17 mouse cellular contexts compared by ENCODE assay signal in the genomic region with DNA sequence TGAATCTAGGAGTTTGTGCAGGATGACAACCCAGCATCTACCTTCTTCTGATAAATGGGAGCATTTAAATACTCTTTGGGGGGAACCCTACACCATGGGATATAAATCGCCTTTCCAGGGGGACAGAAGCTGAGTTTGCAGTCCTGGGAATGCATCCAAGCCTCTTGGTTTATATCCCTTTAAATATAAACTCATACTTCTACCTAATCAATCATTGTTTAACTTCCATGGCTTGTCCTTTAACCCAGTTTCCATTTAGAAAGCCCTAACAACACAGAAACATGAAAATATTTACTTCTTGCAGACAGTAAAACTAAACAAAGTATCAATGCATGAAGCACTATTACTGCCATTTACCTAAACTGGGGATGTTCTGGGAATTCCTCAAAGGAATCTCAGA. TPM values are rescaled to one million over a fixed set of nuclear protein-coding genes. Genes with fewer than 3 reads are reported as not detected.
DNase-seq lines count a peak whose midpoint lies in the region; ATAC-seq and TF ChIP-seq lines count a peak whose summit lies in the region.
"Had no signal": no experiment of that assay in that cellular context is flagged by ENCODE, and none has a peak within 500 bp of the region (broad histone marks: within the 10 kb centered on the region; RNA-seq: fewer than 3 reads in every experiment).

No protein-coding gene starts in this region.

- H3K9me3 ChIP-seq in kidney, embryonic 14.5 days (ENCODE audit: control insufficient read depth, low read length), result no peaks in the 10 kb centered on the region
- H3K9me3 ChIP-seq in lung, embryonic 16.5 days (ENCODE audit: control insufficient read depth, low read length), result no peaks in the 10 kb centered on the region
- H3K9me3 ChIP-seq: embryonic facial prominence, embryonic 13.5 days; forebrain, embryonic 12.5 days; heart, embryonic 10.5 days had no signal

- H3K27me3 ChIP-seq in kidney, embryonic 14.5 days (ENCODE audit: control insufficient read depth, insufficient read depth, low read length), result no peaks in the 10 kb centered on the region
- H3K27me3 ChIP-seq in liver, adult 2 months (ENCODE audit: control insufficient read depth, insufficient read depth, low read length), result no peaks in the 10 kb centered on the region
- no peaks in the 10 kb centered on the region for H3K27me3 ChIP-seq in lung, embryonic 16.5 days (ENCODE audit: control insufficient read depth, insufficient read depth, low read depth, low read length)
- H3K27me3 ChIP-seq: embryonic facial prominence, embryonic 13.5 days; forebrain, embryonic 12.5 days had no signal

- no peak for ATAC-seq in kidney, embryonic 14.5 days (ENCODE audit: low FRiP score, low TSS enrichment)
- ATAC-seq in lung, embryonic 16.5 days (ENCODE audit: low read depth), result no peak
- ATAC-seq: forebrain, embryonic 16.5 days had no signal

- peaks cover 2% of the 10 kb centered on the region; the same call in 1 of the 2 replicates for H3K79me2 ChIP-seq in liver, adult 2 months (ENCODE audit: control insufficient read depth, insufficient read depth, low read length)

- DNase-seq in kidney, adult 9 months, result peak; percentile 73
- DNase-seq in liver, adult 2 months (ENCODE audit: extremely low read depth, low read depth, low spot score), result peak; percentile 67
- no peak for DNase-seq in liver
- DNase-seq in lung, postnatal 10 days, result no peak
- DNase-seq: adrenal gland, postnatal 25 days; cerebellum, adult 18-20 months; cerebellum, adult 9-11 months; cerebellum, postnatal 36 days; gastrocnemius, postnatal 10 days; heart, adult 18-20 months; heart, postnatal 4 days had no signal

- TF ChIP-seq POLR2A in liver, adult 2 months (IDR thresholded peaks at IDR 0.05; ENCODE audit: extremely low read depth, insufficient read depth, low read length), result no peak

- H3K27ac ChIP-seq in kidney, embryonic 14.5 days (ENCODE audit: low read depth, low read length), result no peak overlapping the region
- H3K27ac ChIP-seq in liver, adult 2 months (replicated peaks; ENCODE audit: insufficient read depth, low read depth, low read length), result peak overlapping the region; percentile 49; the same call in 1 of the 2 replicates
- H3K27ac ChIP-seq in lung, embryonic 16.5 days (ENCODE audit: low read length), result peak overlapping the region; percentile 43
- H3K27ac ChIP-seq: embryonic facial prominence, embryonic 13.5 days; forebrain, embryonic 12.5 days; heart, embryonic 10.5 days had no signal

- no peak overlapping the region for H3K4me2 ChIP-seq in kidney, embryonic 14.5 days (replicated peaks; ENCODE audit: low read depth, low read length)
- H3K4me2 ChIP-seq in lung, embryonic 16.5 days (ENCODE audit: low read depth, low read length), result no peak overlapping the region
- H3K4me2 ChIP-seq: embryonic facial prominence, embryonic 13.5 days; forebrain, embryonic 12.5 days had no signal

- no peak overlapping the region for H3K9ac ChIP-seq in kidney, embryonic 14.5 days (ENCODE audit: low read depth, low read length)
- no peak overlapping the region for H3K9ac ChIP-seq in liver, adult 2 months (ENCODE audit: low read depth, low read length)
- no peak overlapping the region for H3K9ac ChIP-seq in lung, embryonic 16.5 days (ENCODE audit: low read length)
- H3K9ac ChIP-seq: embryonic facial prominence, embryonic 13.5 days; forebrain, embryonic 12.5 days had no signal

- 74% methylated on average over 1 of the region's 1 CpGs for WGBS in kidney, embryonic 14.5 days
- 41% methylated on average over 1 of the region's 1 CpGs for WGBS in liver, adult 2 months
- WGBS in lung, embryonic 16.5 days, result 31% methylated on average over 1 of the region's 1 CpGs

- no peak overlapping the region for H3K4me3 ChIP-seq in kidney, embryonic 14.5 days (ENCODE audit: low read length)
- H3K4me3 ChIP-seq in liver, adult 2 months (ENCODE audit: insufficient read depth, low read depth, low read length), result no peak overlapping the region
- no peak overlapping the region for H3K4me3 ChIP-seq in lung, embryonic 16.5 days (ENCODE audit: low read length)
- H3K4me3 ChIP-seq: embryonic facial prominence, embryonic 13.5 days; forebrain, embryonic 12.5 days; heart, embryonic 10.5 days had no signal

- no peaks in the 10 kb centered on the region for H3K4me1 ChIP-seq in kidney, embryonic 14.5 days (ENCODE audit: control insufficient read depth, insufficient read depth, low read length)
- peaks cover 15% of the 10 kb centered on the region for H3K4me1 ChIP-seq in liver, adult 2 months (ENCODE audit: control insufficient read depth, insufficient read depth, low read length)
- H3K4me1 ChIP-seq in lung, embryonic 16.5 days (replicated peaks; ENCODE audit: control insufficient read depth, insufficient read depth, low read length), result peaks cover 4% of the 10 kb centered on the region; the same call in 1 of the 2 replicates
- H3K4me1 ChIP-seq: heart, embryonic 10.5 days had no signal

- TF ChIP-seq CTCF in liver, adult 2 months (IDR thresholded peaks at IDR 0.05; ENCODE audit: low read depth, low read length), result no peak

- H3K36me3 ChIP-seq in kidney, embryonic 14.5 days (ENCODE audit: control insufficient read depth, insufficient read depth, low read length), result no peaks in the 10 kb centered on the region
- H3K36me3 ChIP-seq in liver, adult 2 months (ENCODE audit: control insufficient read depth, insufficient read depth, low read length), result no peaks in the 10 kb centered on the region
- H3K36me3 ChIP-seq in lung, embryonic 16.5 days (ENCODE audit: control insufficient read depth, insufficient read depth, low read length), result no peaks in the 10 kb centered on the region
- H3K36me3 ChIP-seq: embryonic facial prominence, embryonic 13.5 days; forebrain, embryonic 12.5 days; heart, embryonic 10.5 days had no signal

RNA-seq across cellular contexts. Expression of a gene that starts 3.6 kb away (rescaled TPM):
- polyA plus RNA-seq in kidney, embryonic 14.5 days (2014; fragmentation: Nextera tagmentation; extraction: Ambion mirVana), result 66.7 and 73.3 TPM in 2 replicates
- 8.4 and 10.5 TPM in 2 replicates for total RNA-seq in liver, adult 2 months (2014; rRNA removed)
- polyA plus RNA-seq in liver, adult 2 months (2012; rRNA removed), result 4.8 and 6.0 TPM in 2 replicates
- 42.3 and 47.9 TPM in 2 replicates for polyA plus RNA-seq in lung, embryonic 16.5 days (2015; fragmentation: Nextera tagmentation; extraction: Ambion mirVana)

RNA-seq across cellular contexts. Expression of a gene that starts 3.9 kb away (rescaled TPM):
- 6.3 and 6.9 TPM in 2 replicates for polyA plus RNA-seq in kidney, embryonic 14.5 days (2014; fragmentation: Nextera tagmentation; extraction: Ambion mirVana)
- total RNA-seq in liver, adult 2 months (2014; rRNA removed), result 22.8 and 25.4 TPM in 2 replicates
- polyA plus RNA-seq in liver, adult 2 months (2012; rRNA removed), result 10.9 and 12.7 TPM in 2 replicates
- polyA plus RNA-seq in lung, embryonic 16.5 days (2015; fragmentation: Nextera tagmentation; extraction: Ambion mirVana), result 4.6 and 6.3 TPM in 2 replicates

Comparison
In these comparisons a context has a peak if more than half of its experiments do, and no peak if none do; other contexts are left out.
1. DNase-seq: peak in kidney, adult 9 months (single experiment) and liver, adult 2 months (single experiment); none in liver (single experiment) and lung, postnatal 10 days (single experiment).